Mouse (Mus musculus) kidney, adult 2 months (tissue): ENCODE results near the gene Gper1. TPM values are rescaled to one million over a fixed set of nuclear protein-coding genes. Genes with fewer than 3 reads are reported as not detected.

Experiments
- DNase-seq: peaks from one replicate; pipeline ENCODE4 v3.0.0; 2021
- H3K27ac ChIP-seq: fragments of 200-500 bp; 2 replicates; pipeline ENCODE4 v1.5.1; 2012; ENCODE audit warnings: low read depth, low read length, control low read depth, inconsistent platforms; ENCODE audit not compliant: insufficient read depth
- H3K27me3 ChIP-seq: fragments of 200-500 bp; replicated peaks from 2 replicates; pipeline ENCODE4 v1.6.1; 2012; ENCODE audit warnings: mild to moderate bottlenecking, moderate library complexity, low read length, inconsistent platforms; ENCODE audit not compliant: control insufficient read depth, insufficient read depth
- H3K36me3 ChIP-seq: fragments of 200-500 bp; 2 replicates; pipeline ENCODE4 v1.6.1; 2012; ENCODE audit warnings: mild to moderate bottlenecking, moderate library complexity, low read length, inconsistent platforms; ENCODE audit not compliant: control insufficient read depth, insufficient read depth
- H3K4me1 ChIP-seq: fragments of 200-500 bp; 2 replicates; pipeline ENCODE4 v1.6.1; 2011; ENCODE audit warnings: low read length; ENCODE audit not compliant: control insufficient read depth, insufficient read depth
- H3K4me3 ChIP-seq: fragments of 200-500 bp; 2 replicates; pipeline ENCODE4 v1.5.1; 2011; ENCODE audit warnings: mild to moderate bottlenecking, low read depth, low read length, control low read depth; ENCODE audit not compliant: insufficient read depth
- CTCF ChIP-seq: fragments of 200-500 bp; conservative IDR thresholded peaks from 2 replicates; pipeline ENCODE4 v1.5.1; 2011; ENCODE audit warnings: low read depth, mild to moderate bottlenecking, control low read depth, low read length, moderate library complexity, mixed read lengths; ENCODE audit not compliant: insufficient read depth, insufficient read length
- POLR2A ChIP-seq: fragments of 200-500 bp; IDR thresholded peaks from one replicate; pipeline ENCODE4 v1.6.1; 2011; ENCODE audit warnings: low read depth, low read length, control low read depth
- WGBS: fragments of 180-500 bp; shearing (Covaris S2); methylation state at CpG from one replicate; pipeline ENCODE4 v1.1.7; 2018; 5-methylcytosine and 5-hydroxymethylcytosine counted together
- polyA plus RNA-seq: library from polyadenylated mRNA; depleted of rRNA; stranded (reverse); fragments of >200 nt; gene quantifications from 2 replicates; pipeline ENCODE4 v1.2.3, GENCODE M21; 2012

Gene Gper1
- polyA plus RNA-seq, 1 experiment, result 2.7 TPM

GRCm38 (mm10) chr5:139405953-139406352 lies 17.0 kb upstream of the Gper1 start:
- DNase-seq, result no peak
- no peak overlapping the region for H3K4me3 ChIP-seq
- H3K27ac ChIP-seq, result peak overlapping the region; percentile 14; the same call in 1 of the 2 replicates
- H3K4me1 ChIP-seq, result 0 out of 2 replicates have a peak, but pooled peaks cover 4% of the 10 kb centered on the region
- no peaks in the 10 kb centered on the region for H3K36me3 ChIP-seq
- no peaks in the 10 kb centered on the region for H3K27me3 ChIP-seq
- no peak for TF ChIP-seq POLR2A
- TF ChIP-seq CTCF, result no peak
- WGBS, result 62% methylated on average over 3 of the region's 3 CpGs

GRCm38 (mm10) chr5:139407121-139407885 lies 15.6 kb upstream of the Gper1 start:
- Histone ChIP-seq H3K27me3 (no peaks in the 10 kb centered on the region), H3K4me1 (0 out of 2 replicates have a peak, but pooled peaks cover 4% of the 10 kb centered on the region), H3K27ac (no peak overlapping the region), H3K4me3 (no peak overlapping the region), H3K36me3 (no peaks in the 10 kb centered on the region)
- DNase-seq, result no peak
- 82% methylated on average over 14 of the region's 14 CpGs for WGBS
- TF ChIP-seq CTCF (no peak), POLR2A (no peak)

GRCm38 (mm10) chr5:139408511-139408910 lies 14.4 kb upstream of the Gper1 start:
- no peak for DNase-seq
- no peak overlapping the region for H3K4me3 ChIP-seq

GRCm38 (mm10) chr5:139409412-139409811 lies 13.5 kb upstream of the Gper1 start:
- 42% methylated on average over 12 of the region's 12 CpGs for WGBS
- Histone ChIP-seq H3K4me3 (no peak overlapping the region), H3K27ac (peak overlapping the region; percentile 4; the same call in 1 of the 2 replicates), H3K27me3 (no peaks in the 10 kb centered on the region), H3K4me1 (0 out of 2 replicates have a peak, but pooled peaks cover 4% of the 10 kb centered on the region), H3K36me3 (no peaks in the 10 kb centered on the region)
- TF ChIP-seq POLR2A (no peak), CTCF (no peak)
- peak; percentile 67 for DNase-seq

More at GRCm38 (mm10) chr5:139408511-139408910, 14.4 kb upstream of the Gper1 start:
- TF ChIP-seq POLR2A, result no peak
- no peak for TF ChIP-seq CTCF
- WGBS, result 50% methylated on average over 7 of the region's 7 CpGs
- 0 out of 2 replicates have a peak, but pooled peaks cover 4% of the 10 kb centered on the region for H3K4me1 ChIP-seq
- no peaks in the 10 kb centered on the region for H3K36me3 ChIP-seq
- H3K27me3 ChIP-seq, result no peaks in the 10 kb centered on the region
- H3K27ac ChIP-seq, result no peak overlapping the region

- DNase-seq, result no peak
- WGBS, result 84% methylated on average over 4 of the region's 4 CpGs
- TF ChIP-seq CTCF (no peak), POLR2A (no peak)
- H3K36me3 ChIP-seq, result no peaks in the 10 kb centered on the region
- no peak overlapping the region for H3K4me3 ChIP-seq
- H3K4me1 ChIP-seq, result 0 out of 2 replicates have a peak, but pooled peaks cover 4% of the 10 kb centered on the region
- no peak overlapping the region for H3K27ac ChIP-seq
- H3K27me3 ChIP-seq, result no peaks in the 10 kb centered on the region
Measured at GRCm38 (mm10) chr5:139410056-139410455, 12.9 kb upstream of the Gper1 start.

- 94% methylated on average over 6 of the region's 6 CpGs for WGBS
- Histone ChIP-seq H3K27ac (no peak overlapping the region), H3K4me1 (0 out of 2 replicates have a peak, but pooled peaks cover 4% of the 10 kb centered on the region), H3K4me3 (no peak overlapping the region), H3K36me3 (no peaks in the 10 kb centered on the region), H3K27me3 (no peaks in the 10 kb centered on the region)
- TF ChIP-seq CTCF, result no peak
- no peak for TF ChIP-seq POLR2A
- DNase-seq, result no peak
Measured at GRCm38 (mm10) chr5:139411117-139411516, 11.8 kb upstream of the Gper1 start.

- no peak for DNase-seq
- Histone ChIP-seq H3K27me3 (no peaks in the 10 kb centered on the region), H3K36me3 (no peaks in the 10 kb centered on the region), H3K4me1 (0 out of 2 replicates have a peak, but pooled peaks cover 4% of the 10 kb centered on the region), H3K27ac (no peak overlapping the region), H3K4me3 (no peak overlapping the region)
- TF ChIP-seq CTCF (no peak), POLR2A (no peak)
- WGBS, result 67% methylated on average over 15 of the region's 15 CpGs
Measured at GRCm38 (mm10) chr5:139411665-139412314, 11.2 kb upstream of the Gper1 start.
